Mouse (Mus musculus) myocyte (in vitro differentiated cells): ENCODE data around the gene Crebl2. TPM values are rescaled to one million over a fixed set of nuclear protein-coding genes. Genes with fewer than 3 reads are reported as not detected.

ENCODE experiments used
- H3K27me3 ChIP-seq: one replicate; pipeline ENCODE4 v1.6.1; 2011; ENCODE audit not compliant: control insufficient read depth, insufficient read depth, insufficient read length
- H3K36me3 ChIP-seq: one replicate; pipeline ENCODE4 v1.6.1; 2011; ENCODE audit not compliant: control insufficient read depth, insufficient read depth
- H3K4me2 ChIP-seq: one replicate; pipeline ENCODE4 v1.6.1; 2011; ENCODE audit warnings: low read depth, control low read depth
- H3K4me3 ChIP-seq: one replicate; pipeline ENCODE4 v1.5.1; 2011; ENCODE audit warnings: mild to moderate bottlenecking, control low read depth, moderate library complexity
- H3K79me2 ChIP-seq: one replicate; pipeline ENCODE4 v1.6.1; 2011; ENCODE audit not compliant: control insufficient read depth, insufficient read depth
- H3ac ChIP-seq: one replicate; pipeline ENCODE4 v1.6.1; 2011; ENCODE audit not compliant: control insufficient read depth, insufficient read length
- CEBPB ChIP-seq: IDR thresholded peaks from 2 replicates; pipeline ENCODE4 v1.6.1; 2011; ENCODE audit warnings: mild to moderate bottlenecking, moderate library complexity; ENCODE audit not compliant: poor library complexity, insufficient read depth, severe bottlenecking
- E2F4 ChIP-seq: IDR thresholded peaks from one replicate; pipeline ENCODE4 v1.6.1; 2011; ENCODE audit warnings: mild to moderate bottlenecking, control low read depth, moderate library complexity; ENCODE audit not compliant: insufficient read depth
- MAX ChIP-seq: IDR thresholded peaks from one replicate; pipeline ENCODE4 v1.6.1; 2011; ENCODE audit warnings: low read depth, mild to moderate bottlenecking, control low read depth
- MYOD1 ChIP-seq, 3 experiments: IDR thresholded peaks; one replicate each; pipeline ENCODE4 v1.6.1; 2011; ENCODE audit warnings: control low read depth in 2 of 3, low read depth in 2 of 3, mild to moderate bottlenecking in 2 of 3, moderate library complexity in 1 of 3; ENCODE audit not compliant: insufficient read length in 2 of 3, control insufficient read depth in 1 of 3
- MYOG ChIP-seq, 3 experiments: IDR thresholded peaks; one replicate each; pipeline ENCODE4 v1.6.1; 2011; ENCODE audit warnings: control low read depth in 2 of 3, low read depth in 2 of 3, mild to moderate bottlenecking in 2 of 3; ENCODE audit not compliant: insufficient read length in 2 of 3, control insufficient read depth in 1 of 3, insufficient read depth in 1 of 3
- POLR2A ChIP-seq: IDR thresholded peaks from one replicate; pipeline ENCODE4 v1.6.1; 2011; ENCODE audit warnings: low read depth, mild to moderate bottlenecking, control low read depth, moderate library complexity; ENCODE audit not compliant: insufficient read length
- POLR2AphosphoS2 ChIP-seq: IDR thresholded peaks from one replicate; pipeline ENCODE4 v1.6.1; 2011; ENCODE audit warnings: low read depth, control low read depth; ENCODE audit not compliant: insufficient read length
- REST ChIP-seq: IDR thresholded peaks from one replicate; pipeline ENCODE4 v1.6.1; 2011; ENCODE audit warnings: mild to moderate bottlenecking, control low read depth, moderate library complexity; ENCODE audit not compliant: insufficient read depth, insufficient read length
- SRF ChIP-seq: IDR thresholded peaks from one replicate; pipeline ENCODE4 v1.6.1; 2011; ENCODE audit warnings: low read depth; ENCODE audit not compliant: control insufficient read depth, insufficient read length
- TCF12 ChIP-seq: IDR thresholded peaks from one replicate; pipeline ENCODE4 v1.6.1; 2011; ENCODE audit warnings: mild to moderate bottlenecking, control low read depth; ENCODE audit not compliant: poor library complexity, insufficient read depth, severe bottlenecking
- TCF3 ChIP-seq: IDR thresholded peaks from one replicate; pipeline ENCODE4 v1.6.1; 2011; ENCODE audit warnings: low read depth, control low read depth; ENCODE audit not compliant: insufficient read length
- USF1 ChIP-seq: IDR thresholded peaks from one replicate; pipeline ENCODE4 v1.6.1; 2011; ENCODE audit warnings: low read depth, mild to moderate bottlenecking, control low read depth, moderate library complexity
- polyA plus RNA-seq: library from polyadenylated mRNA; unstranded; fragments of >200 nt; fragmentation: generic; extraction: Trizol; gene quantifications from one replicate; pipeline ENCODE4 v1.2.1, GENCODE M21; 2012; ENCODE audit warnings: missing spikeins

Gene Crebl2
- polyA plus RNA-seq, 1 experiment = 1.5 TPM

DNA sequence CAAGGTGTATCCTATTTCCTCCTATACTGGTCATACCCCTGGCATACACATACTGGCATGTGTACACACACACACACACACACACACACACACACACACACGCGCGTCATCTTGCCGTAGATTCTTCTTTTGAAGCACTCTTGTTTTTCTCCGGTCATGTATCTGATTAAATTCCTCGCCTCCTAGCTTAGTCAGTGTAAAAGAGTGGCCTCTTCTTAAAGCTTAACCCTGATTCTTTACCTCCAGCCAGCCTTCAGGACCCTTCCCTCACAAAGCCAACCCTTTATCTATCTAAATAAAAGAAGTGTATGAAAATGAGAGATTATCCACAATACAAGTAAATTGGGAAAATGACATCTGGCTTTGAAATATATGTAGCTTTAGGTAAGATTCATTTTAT lies 40.9 kb upstream of the Crebl2 start:
- Histone ChIP-seq H3K4me3 (no peak overlapping the region), H3K36me3 (no peaks in the 10 kb centered on the region), H3K27me3 (no peaks in the 10 kb centered on the region), H3ac (no peak overlapping the region), H3K4me2 (no peak overlapping the region), H3K79me2 (peaks cover 64% of the 10 kb centered on the region)
- TF ChIP-seq MAX = no peak
- TF ChIP-seq MYOG (IDR thresholded peaks at IDR 0.05; ENCODE audit: control insufficient read depth in 1 of 3, insufficient read depth in 1 of 3, insufficient read length in 2 of 3, low read depth in 2 of 3) = no peak
- no peak for TF ChIP-seq SRF
- TF ChIP-seq POLR2AphosphoS2 = no peak
- TF ChIP-seq CEBPB = no peak
- no peak for TF ChIP-seq MYOD1 (IDR thresholded peaks at IDR 0.05; ENCODE audit: control insufficient read depth in 1 of 3, insufficient read length in 2 of 3, low read depth in 2 of 3)
- no peak for TF ChIP-seq TCF12
- TF ChIP-seq POLR2A = no peak
- no peak for TF ChIP-seq TCF3
- TF ChIP-seq E2F4 = no peak
- no peak for TF ChIP-seq USF1
- TF ChIP-seq REST = no peak

DNA sequence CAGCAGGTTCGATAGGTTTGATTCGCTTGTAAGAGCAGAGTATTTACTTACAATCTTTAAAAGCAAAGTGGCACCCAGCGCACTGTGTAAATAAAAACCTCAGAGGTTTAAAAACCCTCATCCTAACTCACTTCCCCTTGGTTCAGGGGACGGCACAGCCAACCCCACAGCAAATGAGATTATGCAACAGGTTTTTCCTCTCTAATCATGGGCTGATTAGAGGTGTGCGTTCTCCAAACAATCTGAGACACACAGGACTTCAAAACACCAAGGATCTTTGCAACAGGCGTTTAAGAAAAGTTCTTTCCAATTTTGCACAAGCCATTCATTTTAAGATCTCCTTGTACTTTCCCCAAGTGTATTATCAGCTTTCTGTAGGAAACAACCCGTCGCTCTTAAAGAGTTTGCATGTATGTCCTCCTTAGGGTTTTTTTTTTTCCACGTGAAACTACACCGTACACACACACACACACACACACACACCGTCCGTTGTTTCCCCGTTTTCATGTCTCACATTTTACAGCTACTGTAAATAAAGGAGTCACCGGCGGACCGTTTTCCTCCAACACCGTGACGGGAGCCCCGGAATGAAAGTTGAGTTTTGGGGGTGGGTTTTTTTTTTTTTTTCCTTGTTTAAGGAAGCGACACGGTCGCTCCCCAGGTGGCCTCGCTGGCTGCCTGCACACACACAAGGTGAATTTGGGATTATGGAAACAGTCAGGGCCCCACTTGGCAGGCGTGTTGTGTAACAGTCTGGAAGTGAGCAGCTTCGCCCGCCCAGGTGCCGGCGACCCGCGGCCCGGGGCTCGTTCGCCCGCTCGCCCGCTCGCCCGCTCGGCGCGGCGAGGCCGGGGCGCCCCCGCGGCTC lies 38.5 kb upstream of the Crebl2 start:
- peak overlapping the region; percentile 88 for H3K4me2 ChIP-seq
- H3ac ChIP-seq = peak overlapping the region; percentile 59
- H3K36me3 ChIP-seq = no peaks in the 10 kb centered on the region
- TF ChIP-seq CEBPB = 0 out of 2 replicates have a peak, but pooled peaks have one; percentile 15
- TF ChIP-seq MYOG (IDR thresholded peaks at IDR 0.05; ENCODE audit: control insufficient read depth in 1 of 3, insufficient read depth in 1 of 3, insufficient read length in 2 of 3, low read depth in 2 of 3) = no peak
- no peak for TF ChIP-seq POLR2AphosphoS2
- no peak for TF ChIP-seq POLR2A
- no peak for TF ChIP-seq TCF12
- H3K27me3 ChIP-seq = no peaks in the 10 kb centered on the region
- peak overlapping the region; percentile 73 for H3K4me3 ChIP-seq
- H3K79me2 ChIP-seq = peaks cover 41% of the 10 kb centered on the region

DNA sequence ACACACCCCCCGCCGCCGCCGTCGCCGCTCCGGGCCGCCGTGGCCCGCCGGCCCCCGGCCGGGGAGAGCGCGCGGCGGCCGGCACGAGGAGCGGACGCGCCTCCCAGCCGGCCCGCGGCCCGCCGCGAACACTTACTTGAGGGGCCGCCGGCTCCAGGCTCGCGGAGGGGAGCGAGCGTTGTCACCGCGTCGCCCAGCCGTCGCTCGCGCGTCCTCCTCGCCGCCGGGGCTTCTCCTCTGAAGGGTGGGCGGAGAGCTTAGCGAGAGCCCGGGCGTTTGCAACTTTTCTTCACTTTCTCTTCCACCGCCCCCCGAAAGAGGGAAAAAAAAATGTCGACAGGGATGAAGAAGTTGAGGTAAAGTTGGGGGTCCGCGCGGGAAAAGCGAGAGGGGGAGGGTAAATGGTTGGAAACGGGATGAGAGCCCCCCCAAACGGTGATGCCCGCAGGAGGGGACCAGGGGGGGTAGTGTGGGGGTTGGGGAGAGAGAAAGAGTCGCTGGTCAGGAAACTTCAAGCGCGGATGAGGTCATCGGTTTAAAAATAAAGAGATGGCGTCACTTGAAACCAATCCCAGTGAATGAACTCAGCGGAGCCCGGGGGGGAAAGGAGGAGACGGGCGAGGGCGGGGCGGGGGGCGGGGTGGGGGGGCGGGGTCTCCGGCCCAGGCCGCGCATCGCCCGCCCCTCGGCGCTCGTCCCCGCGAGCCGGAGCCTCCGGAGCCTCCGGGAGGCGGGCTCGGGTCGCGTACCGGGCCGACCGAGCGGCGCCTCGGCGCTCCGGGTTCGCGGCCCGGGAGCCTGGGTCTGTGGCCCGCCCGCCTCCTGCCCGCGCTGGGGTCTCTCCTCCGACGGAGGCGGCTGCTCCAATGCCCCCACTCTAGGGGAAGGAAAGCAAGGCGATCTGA lies 37.6 kb upstream of the Crebl2 start, which contains the start of gene Dusp16:
Gene Dusp16, minus strand, starts transcription at position 485 of the 905 bp plus-strand sequence.
- Histone ChIP-seq H3K79me2 (peaks cover 35% of the 10 kb centered on the region), H3K4me3 (peak within 1 kb of the TSS; percentile 73)

DNA sequence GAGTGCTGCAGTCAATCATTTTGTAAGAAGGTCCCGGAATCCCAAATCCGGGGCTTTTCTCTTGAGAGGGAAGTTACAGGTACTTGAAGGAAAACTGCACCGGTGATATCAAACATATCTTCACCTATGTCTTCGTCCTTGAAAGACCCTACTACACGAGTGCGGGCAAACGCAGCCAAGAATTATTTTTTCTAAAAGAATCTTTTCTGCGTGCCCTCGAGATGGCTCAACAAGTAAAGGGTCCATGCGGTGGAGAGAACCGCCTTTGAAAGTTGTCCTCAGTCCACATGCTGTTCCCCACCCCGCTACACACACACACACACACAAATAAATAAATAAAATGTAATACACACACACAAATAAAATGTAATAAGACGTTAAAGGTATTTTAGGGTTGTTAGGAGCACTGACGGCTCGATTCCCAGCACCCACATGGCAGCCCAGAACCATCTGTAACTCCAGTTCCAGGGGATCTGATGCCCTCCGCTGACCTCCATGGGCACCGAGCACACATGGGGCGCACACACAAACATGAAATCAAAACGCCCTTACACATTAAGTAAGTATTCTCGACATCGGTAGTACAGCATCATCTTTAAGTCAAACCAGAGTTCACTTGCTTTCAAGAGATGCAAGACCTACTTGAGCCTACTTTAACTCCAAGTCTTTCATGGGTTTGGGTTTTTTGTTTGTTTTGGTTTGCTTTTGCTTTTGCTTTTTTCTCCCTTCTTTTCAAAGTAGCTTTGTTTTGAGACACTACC lies 36.7 kb upstream of the Crebl2 start:
- Histone ChIP-seq H3K27me3 (no peaks in the 10 kb centered on the region), H3K79me2 (peaks cover 31% of the 10 kb centered on the region), H3ac (no peak overlapping the region), H3K36me3 (no peaks in the 10 kb centered on the region), H3K4me3 (peak overlapping the region; percentile 73), H3K4me2 (peak overlapping the region; percentile 60)
- TF ChIP-seq USF1 (no peak), POLR2A (no peak), MAX (no peak), CEBPB (no peak), MYOG (IDR thresholded peaks at IDR 0.05; ENCODE audit: control insufficient read depth in 1 of 3, insufficient read depth in 1 of 3, insufficient read length in 2 of 3, low read depth in 2 of 3) (no peak), E2F4 (no peak), TCF12 (no peak), SRF (no peak), POLR2AphosphoS2 (no peak), TCF3 (no peak), REST (no peak), MYOD1 (IDR thresholded peaks at IDR 0.05; ENCODE audit: control insufficient read depth in 1 of 3, insufficient read length in 2 of 3, low read depth in 2 of 3) (no peak)

More for the DNA sequence above, 37.6 kb upstream of the Crebl2 start, which contains the start of gene Dusp16:
- H3K4me2 ChIP-seq = peak within 1 kb of the TSS; percentile 88
- no peaks in the 10 kb centered on the region for H3K36me3 ChIP-seq
- no peaks in the 10 kb centered on the region for H3K27me3 ChIP-seq
- H3ac ChIP-seq = peak within 1 kb of the TSS; percentile 59
- TF ChIP-seq MYOG (IDR thresholded peaks at IDR 0.05; ENCODE audit: control insufficient read depth in 1 of 3, insufficient read depth in 1 of 3, insufficient read length in 2 of 3, low read depth in 2 of 3) (peak in 1 of 3 experiments; percentile 18), MYOD1 (IDR thresholded peaks at IDR 0.05; ENCODE audit: control insufficient read depth in 1 of 3, insufficient read length in 2 of 3, low read depth in 2 of 3) (no peak), POLR2A (peak; percentile 37)
